Mouse (Mus musculus): ENCODE data around the gene Gkap1.

- TF ChIP-seq POLR2A (IDR thresholded peaks at IDR 0.05; ENCODE audit: low read depth, low read length) = no peak
- TF ChIP-seq CTCF (IDR thresholded peaks at IDR 0.05; ENCODE audit: extremely low read depth, insufficient read depth, insufficient read length, insufficient replicate concordance) = no peak
These were observed 38.3 kb upstream of the Gkap1 start for GRCm38 (mm10) chr13:58313758-58314157.

All from spleen, adult 2 months (tissue).